Mouse (Mus musculus): ENCODE data around the gene Urgcp. TPM values are rescaled to one million over a fixed set of nuclear protein-coding genes. Genes with fewer than 3 reads are reported as not detected.

The Urgcp gene
- polyA plus RNA-seq, 1 experiment from 2014 or later: 29.1 TPM

GRCm38 (mm10) chr11:5703341-5703740 is 58.8 kb downstream of the Urgcp start:
- WGBS: 82% methylated on average over 1 of the region's 1 CpGs
- H3K4me3 ChIP-seq: no peak overlapping the region
- no peaks in the 10 kb centered on the region for H3K27me3 ChIP-seq
- no peak overlapping the region for H3K4me2 ChIP-seq
- H3K4me1 ChIP-seq: peaks cover 13% of the 10 kb centered on the region
- no peak overlapping the region for H3K9ac ChIP-seq
- peaks cover 18% of the 10 kb centered on the region for H3K36me3 ChIP-seq
- H3K9me3 ChIP-seq: no peaks in the 10 kb centered on the region
- ATAC-seq (ENCODE audit: insufficient number of reproducible peaks, low FRiP score, low TSS enrichment, low read depth): no peak
- H3K27ac ChIP-seq: no peak overlapping the region

GRCm38 (mm10) chr11:5702957-5703332 is 59.2 kb downstream of the Urgcp start:
- H3K4me2 ChIP-seq: no peak overlapping the region
- no peaks in the 10 kb centered on the region for H3K9me3 ChIP-seq
- no peak for ATAC-seq (ENCODE audit: insufficient number of reproducible peaks, low FRiP score, low TSS enrichment, low read depth)
- no peak overlapping the region for H3K4me3 ChIP-seq
- H3K27me3 ChIP-seq: no peaks in the 10 kb centered on the region
- peaks cover 13% of the 10 kb centered on the region for H3K4me1 ChIP-seq
- 93% methylated on average over 6 of the region's 6 CpGs for WGBS
- H3K9ac ChIP-seq: no peak overlapping the region
- peaks cover 18% of the 10 kb centered on the region for H3K36me3 ChIP-seq
- no peak overlapping the region for H3K27ac ChIP-seq

- Histone ChIP-seq H3K4me2 (no peak overlapping the region), H3K27me3 (no peaks in the 10 kb centered on the region), H3K9me3 (no peaks in the 10 kb centered on the region), H3K9ac (no peak overlapping the region), H3K4me1 (peaks cover 13% of the 10 kb centered on the region), H3K27ac (no peak overlapping the region), H3K36me3 (peaks cover 18% of the 10 kb centered on the region), H3K4me3 (no peak overlapping the region)
- ATAC-seq (ENCODE audit: insufficient number of reproducible peaks, low FRiP score, low TSS enrichment, low read depth): no peak
- WGBS: 84% methylated on average over 5 of the region's 5 CpGs
These were observed 59.8 kb downstream of the Urgcp start for GRCm38 (mm10) chr11:5702271-5702956.

DNA sequence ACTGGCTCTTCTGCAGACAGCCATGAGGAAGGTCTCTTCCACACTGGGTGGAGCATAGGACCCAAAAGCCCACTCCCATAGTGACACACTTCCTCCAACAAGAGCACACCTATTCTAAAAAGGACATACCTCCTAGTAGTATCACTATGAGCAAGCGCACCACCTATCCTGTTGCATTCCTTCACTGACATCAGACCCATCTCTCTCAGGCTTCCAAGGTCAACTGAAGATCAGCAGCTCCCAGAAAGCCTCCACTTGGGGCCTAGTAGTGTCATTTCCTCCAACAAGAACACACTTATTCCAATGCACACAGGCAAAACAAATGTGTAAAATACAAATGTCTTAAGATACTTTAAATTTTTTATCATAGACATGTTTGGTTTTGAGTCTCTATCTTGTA is 60.4 kb downstream of the Urgcp start:
- 91% methylated on average over 1 of the region's 1 CpGs for WGBS
- no peaks in the 10 kb centered on the region for H3K9me3 ChIP-seq
- no peak overlapping the region for H3K4me3 ChIP-seq
- no peak for ATAC-seq (ENCODE audit: insufficient number of reproducible peaks, low FRiP score, low TSS enrichment, low read depth)
- H3K4me1 ChIP-seq: peaks cover 13% of the 10 kb centered on the region
- H3K27me3 ChIP-seq: no peaks in the 10 kb centered on the region
- H3K27ac ChIP-seq: no peak overlapping the region
- H3K36me3 ChIP-seq: peaks cover 18% of the 10 kb centered on the region
- no peak overlapping the region for H3K9ac ChIP-seq
- no peak overlapping the region for H3K4me2 ChIP-seq

DNA sequence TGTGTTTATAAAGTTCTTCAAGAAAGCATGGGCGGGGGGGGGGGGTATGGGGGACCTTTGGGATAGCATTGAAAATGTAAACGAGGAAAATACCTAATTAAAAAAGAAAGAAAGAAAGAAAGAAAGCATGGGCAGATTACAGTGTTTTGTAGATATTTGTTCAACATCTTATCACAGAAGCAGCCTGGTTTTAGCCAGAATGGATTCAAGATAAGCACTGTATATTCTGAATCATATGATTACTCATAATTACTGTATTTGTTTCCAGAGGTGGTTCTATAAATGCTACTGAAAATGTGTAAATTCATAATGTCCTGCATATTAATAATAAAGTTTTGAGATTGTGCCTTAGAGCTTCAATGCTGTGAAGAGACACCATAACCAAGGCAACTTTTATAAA is 60.9 kb downstream of the Urgcp start:
- Histone ChIP-seq H3K9me3 (no peaks in the 10 kb centered on the region), H3K4me1 (peaks cover 7% of the 10 kb centered on the region), H3K4me3 (no peak overlapping the region), H3K4me2 (no peak overlapping the region), H3K9ac (no peak overlapping the region), H3K27me3 (no peaks in the 10 kb centered on the region), H3K27ac (no peak overlapping the region), H3K36me3 (peaks cover 18% of the 10 kb centered on the region)
- ATAC-seq (ENCODE audit: insufficient number of reproducible peaks, low FRiP score, low TSS enrichment, low read depth): no peak
- WGBS: 80% methylated on average over 2 of the region's 2 CpGs

GRCm38 (mm10) chr11:5700808-5701207 is 61.4 kb downstream of the Urgcp start:
- Histone ChIP-seq H3K4me2 (no peak overlapping the region), H3K4me1 (peaks cover 2% of the 10 kb centered on the region), H3K9ac (no peak overlapping the region), H3K27ac (no peak overlapping the region), H3K36me3 (peaks cover 18% of the 10 kb centered on the region), H3K9me3 (no peaks in the 10 kb centered on the region), H3K4me3 (no peak overlapping the region), H3K27me3 (no peaks in the 10 kb centered on the region)
- ATAC-seq (ENCODE audit: insufficient number of reproducible peaks, low FRiP score, low TSS enrichment, low read depth): no peak
- WGBS: 93% methylated on average over 7 of the region's 7 CpGs

DNA sequence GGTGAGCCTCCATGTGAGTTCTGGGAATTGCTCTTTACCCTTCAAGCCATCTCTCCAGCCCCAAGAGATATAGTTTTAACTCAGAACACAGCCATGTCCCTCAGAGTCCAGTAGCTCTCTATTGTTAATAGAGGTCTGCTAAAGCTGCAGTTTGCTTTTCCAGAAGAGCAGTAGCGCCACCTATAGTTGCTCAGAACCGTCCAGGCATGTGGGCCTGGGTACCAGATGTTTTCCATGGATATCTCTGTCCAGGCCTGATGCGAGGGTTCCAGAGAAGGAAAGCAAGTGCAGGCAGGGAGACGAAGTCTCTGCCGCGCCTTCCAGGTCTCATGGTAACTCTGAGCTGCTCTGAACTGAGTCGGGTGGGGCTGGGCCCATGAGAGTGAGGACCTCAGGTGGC is 70.4 kb downstream of the Urgcp start:
- Histone ChIP-seq H3K4me1 (no peaks in the 10 kb centered on the region), H3K9me3 (no peaks in the 10 kb centered on the region), H3K27ac (no peak overlapping the region), H3K9ac (no peak overlapping the region), H3K27me3 (no peaks in the 10 kb centered on the region), H3K4me2 (no peak overlapping the region), H3K4me3 (no peak overlapping the region), H3K36me3 (no peaks in the 10 kb centered on the region)
- ATAC-seq (ENCODE audit: insufficient number of reproducible peaks, low FRiP score, low TSS enrichment, low read depth): 0 out of 2 replicates have a peak, but pooled peaks have one; percentile 55
- WGBS: 17% methylated on average over 7 of the region's 7 CpGs

GRCm38 (mm10) chr11:5684283-5684682 is 77.9 kb downstream of the Urgcp start:
- Histone ChIP-seq H3K36me3 (no peaks in the 10 kb centered on the region), H3K9ac (no peak overlapping the region), H3K4me3 (no peak overlapping the region), H3K9me3 (no peaks in the 10 kb centered on the region), H3K4me1 (peaks cover 6% of the 10 kb centered on the region; the same call in 1 of the 2 replicates), H3K4me2 (no peak overlapping the region), H3K27ac (no peak overlapping the region), H3K27me3 (no peaks in the 10 kb centered on the region)
- 17% methylated on average over 7 of the region's 7 CpGs for WGBS
- ATAC-seq (ENCODE audit: insufficient number of reproducible peaks, low FRiP score, low TSS enrichment, low read depth): no peak

- Histone ChIP-seq H3K36me3 (no peaks in the 10 kb centered on the region), H3K4me3 (no peak overlapping the region), H3K9me3 (no peaks in the 10 kb centered on the region), H3K27me3 (no peaks in the 10 kb centered on the region), H3K9ac (no peak overlapping the region), H3K27ac (no peak overlapping the region), H3K4me1 (peaks cover 6% of the 10 kb centered on the region; the same call in 1 of the 2 replicates), H3K4me2 (no peak overlapping the region)
- WGBS: 51% methylated on average over 6 of the region's 6 CpGs
- ATAC-seq (ENCODE audit: insufficient number of reproducible peaks, low FRiP score, low TSS enrichment, low read depth): no peak
These were observed 79.6 kb downstream of the Urgcp start for GRCm38 (mm10) chr11:5682541-5682940.

Other genes with a start within 250 kb of the Urgcp start
- 238 and 242 TPM in 2 replicates for gene Xbp1, start 241.7 kb downstream of the Urgcp start, polyA plus RNA-seq (2015; fragmentation: Nextera tagmentation; extraction: Ambion mirVana)
- gene Ccdc117, start 220.2 kb downstream of the Urgcp start, polyA plus RNA-seq (2015; fragmentation: Nextera tagmentation; extraction: Ambion mirVana): 16.0 and 17.4 TPM in 2 replicates
- not detected in 2 replicates for gene Ankrd36, start 192.7 kb downstream of the Urgcp start, polyA plus RNA-seq (2015; fragmentation: Nextera tagmentation; extraction: Ambion mirVana)
- gene Mrps24, start 46.7 kb downstream of the Urgcp start, polyA plus RNA-seq (2015; fragmentation: Nextera tagmentation; extraction: Ambion mirVana): 164 and 170 TPM in 2 replicates
- 143 and 152 TPM in 2 replicates for gene Dbnl, start 26.1 kb upstream of the Urgcp start, polyA plus RNA-seq (2015; fragmentation: Nextera tagmentation; extraction: Ambion mirVana)
- 68.7 and 217 TPM in 2 replicates for gene Pgam2, start 41.4 kb upstream of the Urgcp start, polyA plus RNA-seq (2015; fragmentation: Nextera tagmentation; extraction: Ambion mirVana)
- gene Polm, start 75.6 kb upstream of the Urgcp start, polyA plus RNA-seq (2015; fragmentation: Nextera tagmentation; extraction: Ambion mirVana): 10.4 and 11.6 TPM in 2 replicates
- gene Aebp1, start 99.6 kb upstream of the Urgcp start, polyA plus RNA-seq (2015; fragmentation: Nextera tagmentation; extraction: Ambion mirVana): 78.4 and 83.4 TPM in 2 replicates
- gene Pold2, start 115.9 kb upstream of the Urgcp start, polyA plus RNA-seq (2015; fragmentation: Nextera tagmentation; extraction: Ambion mirVana): 116 and 118 TPM in 2 replicates
- gene Myl7, start 136.4 kb upstream of the Urgcp start, polyA plus RNA-seq (2015; fragmentation: Nextera tagmentation; extraction: Ambion mirVana): 3.7 and 6.2 TPM in 2 replicates
- gene Gck, start 187.7 kb upstream of the Urgcp start, polyA plus RNA-seq (2015; fragmentation: Nextera tagmentation; extraction: Ambion mirVana): 1.1 and 1.3 TPM in 2 replicates
- gene Ykt6, start 193.3 kb upstream of the Urgcp start, polyA plus RNA-seq (2015; fragmentation: Nextera tagmentation; extraction: Ambion mirVana): 67.4 and 77.4 TPM in 2 replicates

Measured in limb, embryonic 15.5 days (tissue).